Mouse (Mus musculus) cerebellum, postnatal 14 days (tissue): ENCODE measurements around the gene Unc13a.

ENCODE experiments used
- DNase-seq, 2 experiments: peaks; one replicate each; pipeline ENCODE4 v3.0.0; 2021; ENCODE audit warnings: mixed read lengths in 2 of 2

The Unc13a gene

GRCm38 (mm10) chr8:71580201-71580600, 91.4 kb downstream of the Unc13a start:
- DNase-seq: peak in 1 of 2 experiments; percentile 45

GRCm38 (mm10) chr8:71579476-71579875, 92.1 kb downstream of the Unc13a start:
- DNase-seq: peak; percentile 48 to 50

GRCm38 (mm10) chr8:71579009-71579408, 92.5 kb downstream of the Unc13a start:
- DNase-seq: no peak

- DNase-seq: peak; percentile 46 to 49
These were observed 93.6 kb downstream of the Unc13a start for GRCm38 (mm10) chr8:71577856-71578387.

- no peak for DNase-seq
These were observed 96.5 kb downstream of the Unc13a start for GRCm38 (mm10) chr8:71575020-71575419.

- peak in 1 of 2 experiments; percentile 36 for DNase-seq
These were observed 97.1 kb downstream of the Unc13a start for GRCm38 (mm10) chr8:71574426-71574825.
